Mouse (Mus musculus) megakaryocyte, embryonic 14.5 days (primary cell): ENCODE measurements around the gene Mon2.

Experiments used
- FLI1 ChIP-seq: IDR thresholded peaks from 2 replicates; pipeline ENCODE4 v1.6.1; 2012; ENCODE audit warnings: low read length, inconsistent platforms, mixed read lengths
- GATA1 ChIP-seq: IDR thresholded peaks from 3 replicates; pipeline ENCODE4 v1.6.1; 2012; ENCODE audit warnings: mixed read lengths, low read length, inconsistent platforms, borderline replicate concordance

- no peak for TF ChIP-seq GATA1
- no peak for TF ChIP-seq FLI1
Observed at GRCm38 (mm10) chr10:123113466-123113865, 37.2 kb upstream of the Mon2 start.
